Mouse (Mus musculus): ENCODE measurements around the gene A530032D15Rik. TPM values are rescaled to one million over a fixed set of nuclear protein-coding genes. Genes with fewer than 3 reads are reported as not detected.
"Not testable (repeated sequence)": the region's sequence is repeated elsewhere in the genome, so short reads cannot be mapped to it uniquely, and the experiment has no call there.

Gene A530032D15Rik
- total RNA-seq (2021): 1 to 10 TPM in 1 of 2 experiments, under 1 TPM in 1; 0.70 to 1.1 TPM
- long read RNA-seq, experiment 1: 0 reads
- long read RNA-seq, experiment 2: 0 reads

- not testable (repeated sequence) for DNase-seq
These were observed at the start of gene A530032D15Rik for GRCm38 (mm10) chr1:85109753-85110152. Gene A530032D15Rik, minus strand, starts transcription at chr1:85109853.

DNA sequence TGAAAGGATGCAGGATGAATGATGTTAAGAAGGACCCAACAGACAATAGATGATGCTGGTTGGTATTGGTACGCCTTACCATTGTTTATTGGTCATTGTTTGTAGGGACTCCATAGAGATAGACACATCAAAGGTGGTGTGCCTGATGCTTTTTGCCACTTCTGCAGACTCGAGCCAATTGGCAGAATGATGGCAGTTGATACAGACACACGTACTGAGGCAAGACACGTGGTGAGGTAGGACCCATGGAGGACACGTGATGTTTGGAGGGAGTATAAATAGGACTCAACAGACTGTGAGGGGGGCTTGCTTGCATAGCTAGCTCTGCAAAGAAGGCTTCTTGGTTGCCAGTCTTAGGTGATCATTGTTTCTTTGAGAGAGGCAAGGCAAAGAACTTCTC lies 45.5 kb upstream of the A530032D15Rik start:
- DNase-seq: not testable (repeated sequence)

GRCm38 (mm10) chr1:85133671-85134070 lies 24.0 kb upstream of the A530032D15Rik start:
- DNase-seq: not testable (repeated sequence)

GRCm38 (mm10) chr1:85121841-85122240 lies 12.2 kb upstream of the A530032D15Rik start:
- not testable (repeated sequence) for DNase-seq

DNA sequence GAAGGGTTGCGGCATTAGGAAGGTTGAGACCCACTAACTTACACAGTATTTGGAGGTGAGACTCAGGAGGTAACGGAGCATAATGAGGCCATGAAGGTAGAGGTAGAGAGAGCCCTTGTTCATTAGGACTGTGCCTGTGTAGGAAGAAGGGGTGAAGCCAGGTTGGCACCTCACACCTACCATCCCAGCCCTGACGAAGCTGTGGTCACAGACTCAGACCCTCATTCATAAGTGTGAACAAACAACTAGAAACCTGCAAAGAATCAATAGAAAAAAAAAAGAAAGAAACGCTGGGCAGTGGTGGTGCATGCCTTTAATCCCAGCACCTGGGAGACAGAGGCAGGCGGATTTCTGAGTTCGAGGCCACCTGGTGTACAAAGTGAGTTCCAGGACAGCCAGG lies 8.7 kb upstream of the A530032D15Rik start:
- not testable (repeated sequence) for DNase-seq

- not testable (repeated sequence) for DNase-seq
These were observed 7.9 kb upstream of the A530032D15Rik start for GRCm38 (mm10) chr1:85117537-85117936.

- peak; percentile 58 for DNase-seq
These were observed 5.2 kb upstream of the A530032D15Rik start for GRCm38 (mm10) chr1:85114666-85115402.

DNA sequence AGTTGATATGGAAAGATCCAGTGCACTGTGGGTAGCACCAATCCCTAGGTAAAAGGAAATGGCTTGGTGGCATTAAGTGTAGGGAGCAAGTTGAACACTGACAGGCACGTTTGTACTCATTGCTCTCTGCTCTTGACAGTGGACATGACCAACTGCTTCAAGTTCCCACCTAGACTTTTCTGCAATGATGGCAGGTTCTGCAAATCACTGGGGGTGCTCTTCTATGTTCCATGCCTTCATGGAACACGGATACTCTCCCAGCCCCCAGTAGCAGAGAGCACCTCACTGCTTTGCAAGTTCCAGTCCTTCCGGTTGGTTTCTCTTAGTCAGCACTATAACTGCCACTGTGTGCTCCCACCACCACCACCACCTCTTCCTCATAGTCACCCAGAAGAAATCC lies 4.4 kb upstream of the A530032D15Rik start:
- DNase-seq: not testable (repeated sequence)

GRCm38 (mm10) chr1:85112889-85113288 lies 3.2 kb upstream of the A530032D15Rik start:
- not testable (repeated sequence) for DNase-seq

- not testable (repeated sequence) for DNase-seq
These were observed 2.6 kb upstream of the A530032D15Rik start for GRCm38 (mm10) chr1:85112266-85112665.

GRCm38 (mm10) chr1:85111572-85111971 lies 1.9 kb upstream of the A530032D15Rik start:
- DNase-seq: not testable (repeated sequence)

GRCm38 (mm10) chr1:85110876-85111275 lies 1.2 kb upstream of the A530032D15Rik start:
- DNase-seq: not testable (repeated sequence)

DNA sequence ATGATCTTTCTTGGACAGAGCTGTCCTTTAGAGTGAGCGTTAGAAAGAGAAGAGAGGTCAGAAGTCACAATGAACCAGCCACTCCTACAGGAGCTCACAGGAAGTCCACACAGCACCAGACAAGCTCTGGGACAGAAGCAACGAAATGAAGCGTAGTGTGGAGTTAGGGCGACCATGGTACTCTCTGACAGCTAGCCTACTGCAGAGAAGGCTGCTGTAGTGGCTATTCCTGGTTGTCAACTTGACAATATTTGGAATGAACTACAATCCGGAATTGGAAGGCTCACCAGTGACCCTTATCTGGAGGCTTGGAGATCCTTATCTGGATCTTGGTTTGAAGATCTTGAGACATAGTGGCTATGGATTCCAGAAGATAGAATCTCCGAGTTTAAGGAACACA lies 3.6 kb downstream of the A530032D15Rik start:
- not testable (repeated sequence) for DNase-seq

DNA sequence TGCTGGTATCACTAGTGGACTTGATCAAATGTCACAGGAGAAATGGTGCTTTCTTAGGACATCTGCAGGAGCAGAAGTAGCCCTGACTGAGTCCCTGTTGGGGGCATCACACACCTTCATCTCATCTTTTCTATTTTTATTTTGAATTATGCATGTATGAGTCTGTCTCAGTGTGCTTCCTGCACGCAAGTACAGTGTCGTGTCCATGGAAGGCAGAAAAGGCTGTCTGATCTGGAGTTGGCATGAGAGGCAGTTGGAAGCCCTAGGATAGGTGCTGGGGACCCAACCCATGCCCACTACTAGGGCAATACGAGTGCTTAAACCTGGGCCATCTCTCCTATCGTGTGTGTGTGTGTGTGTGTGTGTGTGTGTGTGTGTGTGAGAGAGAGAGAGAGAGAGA lies 4.3 kb downstream of the A530032D15Rik start:
- DNase-seq: not testable (repeated sequence)

DNA sequence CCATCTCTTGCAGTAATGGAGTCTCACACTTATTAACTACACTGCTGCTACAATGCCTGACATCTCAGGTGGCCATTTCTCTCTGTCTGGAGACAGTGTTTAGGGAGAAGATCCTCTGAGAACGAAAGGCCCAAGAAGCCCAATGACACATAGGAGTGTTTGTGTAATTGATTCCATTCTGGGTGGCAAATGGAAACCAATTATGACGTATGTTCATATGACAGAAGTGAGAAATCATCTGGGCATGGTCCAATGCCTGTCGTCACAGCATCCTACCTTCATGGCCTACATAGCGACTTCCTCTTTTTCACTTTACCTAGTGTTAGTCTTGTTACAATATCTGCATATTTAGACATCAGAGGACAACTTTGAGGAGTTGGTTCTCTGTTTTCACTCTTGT lies 7.9 kb downstream of the A530032D15Rik start:
- not testable (repeated sequence) for DNase-seq

DNA sequence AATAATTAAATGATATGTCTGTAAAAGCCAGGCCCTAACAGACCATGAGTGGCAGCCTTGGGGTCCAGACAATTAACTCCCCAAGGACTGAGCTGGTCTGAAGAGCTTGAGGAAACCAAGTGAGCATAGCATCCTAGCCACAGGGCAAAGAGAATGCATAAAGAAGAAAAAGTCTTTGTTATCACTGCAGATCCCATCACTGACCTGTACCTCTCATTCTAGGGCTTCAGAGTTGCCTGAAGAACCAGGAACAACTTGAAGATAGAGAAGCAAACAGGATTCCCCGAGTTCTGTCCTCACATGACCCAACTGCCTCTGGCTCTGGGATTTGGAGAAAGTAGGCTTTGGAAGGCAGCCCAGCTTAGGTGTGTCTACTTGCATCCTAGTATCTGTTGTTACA lies 9.8 kb downstream of the A530032D15Rik start, which contains the start of gene Gm10553:
Gm10553 (plus strand) TSS at position 301 of the 400 bp plus-strand sequence.
- DNase-seq: not testable (repeated sequence)

GRCm38 (mm10) chr1:85099081-85099480 lies 10.6 kb downstream of the A530032D15Rik start:
- not testable (repeated sequence) for DNase-seq

- not testable (repeated sequence) for DNase-seq
These were observed 16.6 kb downstream of the A530032D15Rik start for GRCm38 (mm10) chr1:85093011-85093572.

DNA sequence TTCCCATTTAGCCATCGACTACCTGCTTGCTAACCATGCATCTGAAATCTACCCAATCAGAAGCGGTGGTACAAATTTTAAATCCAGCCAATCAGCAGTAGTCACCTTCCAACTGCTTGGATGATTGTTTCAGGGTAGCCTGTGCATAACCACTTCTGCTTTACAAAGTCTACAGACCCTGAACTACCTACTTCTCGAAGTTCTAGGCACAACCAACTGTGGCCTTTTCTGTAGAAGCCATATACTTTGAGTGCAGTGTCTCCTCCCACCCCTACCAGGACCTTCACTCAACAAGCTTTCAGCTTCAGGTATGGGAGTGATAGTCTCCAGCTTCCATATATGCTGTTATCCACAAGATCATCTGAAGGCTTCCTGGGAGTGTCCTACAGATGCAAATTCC lies 17.5 kb downstream of the A530032D15Rik start:
- not testable (repeated sequence) for DNase-seq

DNA sequence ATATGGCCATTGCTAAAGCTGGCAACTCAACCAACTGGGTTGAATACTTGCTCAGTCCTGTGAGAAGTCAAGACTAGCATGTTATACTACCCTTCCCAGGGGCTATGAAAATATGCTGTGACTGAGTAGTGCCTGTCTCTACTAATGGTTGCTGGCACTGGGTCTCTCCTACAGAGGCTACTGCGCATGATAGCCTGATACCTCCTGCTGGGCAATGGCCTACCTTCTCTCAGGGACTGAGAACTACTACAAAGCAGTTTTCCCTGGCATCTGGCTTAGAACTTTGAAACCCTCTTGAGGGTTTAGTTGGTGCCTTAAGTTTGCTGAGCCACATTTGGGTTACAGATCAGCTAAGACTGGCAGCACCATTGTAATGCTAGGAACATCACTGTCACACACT lies 23.4 kb downstream of the A530032D15Rik start:
- DNase-seq: not testable (repeated sequence)

- DNase-seq: not testable (repeated sequence)
These were observed 24.9 kb downstream of the A530032D15Rik start for GRCm38 (mm10) chr1:85084803-85085202.

GRCm38 (mm10) chr1:85073099-85073498 lies 36.6 kb downstream of the A530032D15Rik start:
- DNase-seq: not testable (repeated sequence)

GRCm38 (mm10) chr1:85071690-85072089 lies 38.0 kb downstream of the A530032D15Rik start:
- not testable (repeated sequence) for DNase-seq
